Mouse (Mus musculus) CH12.LX (cell line): ENCODE measurements around the gene Elfn2.
A peak's percentile ranks its signal among the peaks of the same experiment; 100 is the strongest.

Experiments
- CTCF ChIP-seq, 2 experiments: IDR thresholded peaks in 1 of 2; conservative IDR thresholded peaks in 1 of 2; 2 replicates each; pipeline ENCODE4 v1.5.1; 2011 to 2012; ENCODE audit warnings: low read depth in 2 of 2, low read length in 2 of 2, improper control_type of control experiment in 1 of 2, inconsistent platforms in 1 of 2, mild to moderate bottlenecking in 1 of 2, moderate library complexity in 1 of 2
- EP300 ChIP-seq: IDR thresholded peaks from 2 replicates; pipeline ENCODE4 v1.6.1; 2011; ENCODE audit warnings: low read length, improper control_type of control experiment
- GABPA ChIP-seq: IDR thresholded peaks from 2 replicates; pipeline ENCODE4 v1.6.1; 2012; ENCODE audit warnings: low read depth, low read length, improper control_type of control experiment, inconsistent platforms; ENCODE audit not compliant: insufficient replicate concordance
- HCFC1 ChIP-seq: IDR thresholded peaks from 2 replicates; pipeline ENCODE4 v1.6.1; 2012; ENCODE audit warnings: low read depth, mild to moderate bottlenecking, inconsistent platforms, low read length, improper control_type of control experiment
- KAT2A ChIP-seq: IDR thresholded peaks from 2 replicates; pipeline ENCODE4 v1.6.1; 2012; ENCODE audit warnings: low read length, improper control_type of control experiment, inconsistent platforms; ENCODE audit not compliant: insufficient replicate concordance
- POLR2A ChIP-seq: IDR thresholded peaks from 2 replicates; pipeline ENCODE4 v1.6.1; 2011; ENCODE audit warnings: low read depth, mild to moderate bottlenecking, improper control_type of control experiment, low read length
- SIN3A ChIP-seq: IDR thresholded peaks from 2 replicates; pipeline ENCODE4 v1.6.1; 2012; ENCODE audit warnings: low read length, improper control_type of control experiment, inconsistent platforms
- TBP ChIP-seq: conservative IDR thresholded peaks from 2 replicates; pipeline ENCODE4 v1.6.1; 2011; ENCODE audit warnings: low read depth, low read length, improper control_type of control experiment
- UBTF ChIP-seq: IDR thresholded peaks from 2 replicates; pipeline ENCODE4 v1.6.1; 2012; ENCODE audit warnings: low read depth, mild to moderate bottlenecking, inconsistent platforms, low read length, improper control_type of control experiment, moderate library complexity
- USF1 ChIP-seq: IDR thresholded peaks from 2 replicates; pipeline ENCODE4 v1.6.1; 2014; ENCODE audit warnings: low read depth, mild to moderate bottlenecking, inconsistent platforms, low read length, improper control_type of control experiment
- ZMIZ1 ChIP-seq: IDR thresholded peaks from 2 replicates; pipeline ENCODE4 v1.6.1; 2012; ENCODE audit warnings: low read depth, mild to moderate bottlenecking, inconsistent platforms, low read length, improper control_type of control experiment
- ZNF384 ChIP-seq: IDR thresholded peaks from 2 replicates; pipeline ENCODE4 v1.6.1; 2012; ENCODE audit warnings: low read depth, low read length, improper control_type of control experiment, inconsistent platforms

DNA sequence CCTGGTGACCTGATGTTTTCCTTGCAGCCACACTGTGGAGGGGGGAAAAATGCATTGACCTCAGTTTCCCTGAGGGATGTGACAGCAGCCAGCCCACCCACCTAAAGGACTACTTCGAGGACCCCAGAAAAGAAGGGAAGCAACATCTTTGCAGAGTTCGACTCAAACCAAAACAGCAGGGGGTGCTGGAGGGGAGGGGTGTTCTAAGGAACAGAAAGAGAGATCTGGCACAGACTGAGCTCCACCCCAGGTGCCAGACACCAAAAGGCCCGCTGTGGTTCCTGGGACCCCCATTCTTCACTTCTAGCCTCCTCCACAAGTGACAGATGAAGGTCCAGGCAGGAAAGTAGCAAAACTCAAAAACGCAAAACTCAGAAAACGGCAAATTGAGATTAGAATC lies 2.7 kb downstream of the Elfn2 start:
- no peak for TF ChIP-seq EP300
- TF ChIP-seq POLR2A = no peak
- TF ChIP-seq CTCF (conservative IDR thresholded peaks at IDR 0.05 in 1 of 2, IDR thresholded peaks at IDR 0.05 in 1 of 2; ENCODE audit: low read depth in 2 of 2, low read length in 2 of 2) = peak in 1 of 2 experiments; percentile 14; a peak in 1 of 4 replicates
- TF ChIP-seq ZNF384 = no peak
- TF ChIP-seq ZMIZ1 = no peak
- no peak for TF ChIP-seq TBP
- TF ChIP-seq GABPA = no peak
- TF ChIP-seq HCFC1 = no peak
- TF ChIP-seq UBTF = no peak
- TF ChIP-seq KAT2A = no peak
- TF ChIP-seq USF1 = no peak
- TF ChIP-seq SIN3A = no peak
